Mouse (Mus musculus) cortical plate, adult 2 months (tissue): Measurements from ENCODE around the gene Mcat.

Experiments used
- CTCF ChIP-seq: fragments of 200-500 bp; IDR thresholded peaks from 2 replicates; pipeline ENCODE4 v1.5.1; 2011; ENCODE audit warnings: mild to moderate bottlenecking, control low read depth, low read length; ENCODE audit not compliant: insufficient read depth; ENCODE audit errors: extremely low read depth
- POLR2A ChIP-seq: fragments of 200-500 bp; IDR thresholded peaks from 2 replicates; pipeline ENCODE4 v1.6.1; 2011; ENCODE audit warnings: mild to moderate bottlenecking, low read length, control low read depth; ENCODE audit not compliant: insufficient read depth; ENCODE audit errors: extremely low read depth

GRCm38 (mm10) chr15:83527092-83527437 lies 36.5 kb downstream of the Mcat start:
- TF ChIP-seq CTCF = no peak
- no peak for TF ChIP-seq POLR2A
